Mouse (Mus musculus) layer of hippocampus, postnatal 25 days (tissue): ENCODE results near the gene Endog. TPM values are rescaled to one million over a fixed set of nuclear protein-coding genes. Genes with fewer than 3 reads are reported as not detected.
"Not testable (repeated sequence)": the region's sequence is repeated elsewhere in the genome, so short reads cannot be mapped to it uniquely, and the experiment has no call there.

Experiments
- DNase-seq, 2 experiments: peaks; one replicate each; pipeline ENCODE4 v3.0.0; 2022; ENCODE audit warnings: mixed read lengths in 2 of 2, low spot score in 1 of 2; ENCODE audit errors: extremely low spot score in 1 of 2
- total RNA-seq, 2 experiments: library from RNA; stranded (reverse); gene quantifications; 2 replicates each; pipeline ENCODE4 v1.2.3; 2021

Endog gene
- total RNA-seq, 2 experiments from 2014 or later, result 22.7 to 25.0 TPM

- DNase-seq, result no peak
Observed at GRCm38 (mm10) chr2:30164340-30164932, 6.9 kb upstream of the Endog start.

GRCm38 (mm10) chr2:30166677-30167076 lies 4.6 kb upstream of the Endog start:
- no peak for DNase-seq

DNA sequence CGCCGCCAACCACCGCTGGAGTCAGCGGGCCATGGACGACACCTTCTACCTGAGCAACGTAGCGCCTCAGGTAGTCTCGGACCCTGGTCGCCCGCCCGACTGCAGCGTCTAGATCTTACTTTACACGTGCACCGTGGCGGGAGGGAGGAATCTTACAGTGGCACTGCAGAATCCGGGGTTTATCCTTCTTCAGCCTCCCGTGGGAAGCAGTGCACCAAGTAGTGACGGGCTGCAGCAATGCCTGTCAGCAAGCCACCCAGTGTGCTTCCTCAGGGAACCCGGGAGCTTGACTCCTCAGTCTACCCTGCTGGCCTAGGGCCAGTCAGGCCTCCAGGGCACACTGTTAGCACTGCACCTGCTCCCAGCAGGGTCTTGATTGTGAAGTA lies 697 bp downstream of the Endog start:
- DNase-seq, result peak in 1 of 2 experiments; percentile 16

DNA sequence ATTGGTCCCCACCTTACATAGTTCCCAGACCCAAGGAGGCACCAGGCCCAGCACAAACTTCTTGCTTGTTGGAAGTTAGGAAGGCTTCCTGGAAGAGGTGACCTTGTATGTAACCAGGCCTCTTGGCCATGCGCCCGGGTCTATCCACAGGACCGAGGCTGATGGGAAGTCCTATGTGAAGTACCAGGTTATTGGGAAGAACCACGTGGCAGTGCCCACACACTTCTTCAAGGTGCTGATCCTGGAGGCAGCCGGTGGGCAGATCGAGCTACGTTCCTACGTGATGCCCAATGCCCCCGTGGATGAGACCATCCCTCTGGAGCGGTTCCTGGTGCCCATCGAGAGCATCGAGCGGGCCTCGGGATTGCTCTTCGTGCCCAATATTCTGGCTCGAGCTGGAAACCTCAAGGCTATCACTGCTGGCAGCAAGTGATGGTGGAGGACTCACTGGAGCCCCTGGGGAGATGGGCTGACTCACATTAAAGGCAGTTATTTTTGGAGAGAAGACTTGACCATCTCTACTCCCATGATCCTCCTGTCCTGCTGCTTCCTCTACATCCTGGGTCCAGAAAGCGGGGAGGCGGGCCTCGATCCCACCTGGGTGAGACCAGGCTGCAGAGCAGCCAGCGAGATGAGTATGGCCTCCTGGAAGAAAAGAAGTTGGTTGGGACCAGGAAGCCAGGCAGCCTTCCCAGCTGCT lies 2.4 kb downstream of the Endog start:
- no peak for DNase-seq

- DNase-seq, result no peak
Observed at GRCm38 (mm10) chr2:30175897-30176296, 4.6 kb downstream of the Endog start.

DNA sequence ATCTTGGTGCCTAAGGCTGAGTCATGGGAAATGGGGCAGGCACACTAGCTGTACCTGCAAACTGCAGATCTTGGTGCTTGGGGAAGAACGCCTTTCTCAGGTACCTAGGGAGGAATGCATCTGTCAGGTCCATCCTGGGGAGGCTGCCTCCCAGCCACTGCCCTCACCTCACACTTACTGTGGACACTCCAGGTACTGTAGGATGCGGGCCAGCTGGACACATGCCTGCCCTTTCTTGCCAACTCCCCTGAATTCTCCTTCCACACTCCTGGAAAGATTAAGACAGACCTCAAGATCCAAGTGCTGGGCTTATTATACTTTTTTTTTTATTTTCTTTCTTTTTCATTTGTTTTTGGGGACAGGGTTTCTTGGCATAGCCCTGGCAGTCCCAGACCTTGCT lies 5.3 kb downstream of the Endog start:
- no peak for DNase-seq

- DNase-seq, result peak; percentile 82 to 85
Observed at GRCm38 (mm10) chr2:30177700-30178675, 6.7 kb downstream of the Endog start, which contains the start of gene Spout1. Spout1 (minus strand) TSS chr2:30178459.

DNA sequence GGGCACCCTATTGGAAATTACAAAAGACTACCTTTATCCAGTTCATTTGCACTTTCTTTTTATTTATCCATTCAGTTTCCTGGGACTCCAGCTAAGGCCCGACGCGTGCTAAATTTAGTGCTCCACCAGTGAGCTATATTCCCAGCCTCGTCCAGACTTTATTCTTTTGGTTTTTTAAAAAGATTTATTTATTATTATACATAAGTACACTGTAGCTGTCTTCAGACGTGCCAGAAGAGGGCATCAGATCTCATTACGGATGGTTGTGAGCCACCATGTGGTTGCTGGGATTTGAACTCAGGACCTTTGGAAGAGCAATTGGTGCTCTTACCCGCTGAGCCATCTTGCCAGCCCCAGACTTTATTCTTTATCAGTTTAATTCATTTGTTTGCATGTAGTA lies 7.4 kb downstream of the Endog start:
- not testable (repeated sequence) for DNase-seq

GRCm38 (mm10) chr2:30182424-30182823 lies 11.1 kb downstream of the Endog start:
- no peak for DNase-seq

- no peak for DNase-seq
Observed at GRCm38 (mm10) chr2:30183721-30184120, 12.4 kb downstream of the Endog start.

DNA sequence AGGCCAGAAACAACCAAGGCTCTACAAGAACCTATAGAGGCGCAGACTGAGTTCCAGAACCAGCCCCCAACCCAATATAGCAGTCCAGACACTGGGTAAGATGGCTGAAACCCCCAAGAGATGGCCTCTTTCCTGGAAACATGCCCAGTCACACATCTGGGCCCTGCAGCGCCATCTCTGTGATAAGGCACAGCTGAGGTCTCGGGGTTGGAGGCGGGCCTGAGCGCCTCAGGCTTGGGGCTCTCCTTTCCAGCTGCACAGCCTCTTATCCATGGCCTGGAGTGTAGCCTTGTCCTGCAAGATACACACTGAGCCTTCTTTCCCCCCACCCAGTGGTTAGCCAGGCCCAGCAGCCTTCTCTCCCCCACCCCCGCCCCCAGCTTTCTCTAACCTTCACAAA lies 14.0 kb downstream of the Endog start:
- no peak for DNase-seq

DNA sequence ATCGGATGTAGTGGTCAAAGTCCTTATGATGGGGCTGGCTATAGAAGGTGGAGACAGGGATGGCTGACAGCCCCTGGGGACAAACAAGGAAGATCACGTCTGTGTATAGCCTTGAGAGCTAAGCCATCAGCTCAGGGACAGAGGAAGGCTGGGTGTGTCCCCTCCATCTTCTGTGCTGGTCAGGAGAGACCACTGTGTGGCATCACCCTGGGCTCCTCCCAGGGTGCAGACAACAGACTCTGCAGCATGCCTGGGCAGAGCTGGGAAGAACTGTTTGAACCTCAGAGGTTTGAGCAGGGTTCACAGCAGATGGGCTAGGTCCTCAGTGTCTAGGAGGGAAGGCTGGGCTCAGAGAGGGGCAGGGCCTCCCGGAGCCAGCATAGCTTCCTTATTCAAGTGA lies 14.4 kb downstream of the Endog start:
- DNase-seq, result no peak

DNA sequence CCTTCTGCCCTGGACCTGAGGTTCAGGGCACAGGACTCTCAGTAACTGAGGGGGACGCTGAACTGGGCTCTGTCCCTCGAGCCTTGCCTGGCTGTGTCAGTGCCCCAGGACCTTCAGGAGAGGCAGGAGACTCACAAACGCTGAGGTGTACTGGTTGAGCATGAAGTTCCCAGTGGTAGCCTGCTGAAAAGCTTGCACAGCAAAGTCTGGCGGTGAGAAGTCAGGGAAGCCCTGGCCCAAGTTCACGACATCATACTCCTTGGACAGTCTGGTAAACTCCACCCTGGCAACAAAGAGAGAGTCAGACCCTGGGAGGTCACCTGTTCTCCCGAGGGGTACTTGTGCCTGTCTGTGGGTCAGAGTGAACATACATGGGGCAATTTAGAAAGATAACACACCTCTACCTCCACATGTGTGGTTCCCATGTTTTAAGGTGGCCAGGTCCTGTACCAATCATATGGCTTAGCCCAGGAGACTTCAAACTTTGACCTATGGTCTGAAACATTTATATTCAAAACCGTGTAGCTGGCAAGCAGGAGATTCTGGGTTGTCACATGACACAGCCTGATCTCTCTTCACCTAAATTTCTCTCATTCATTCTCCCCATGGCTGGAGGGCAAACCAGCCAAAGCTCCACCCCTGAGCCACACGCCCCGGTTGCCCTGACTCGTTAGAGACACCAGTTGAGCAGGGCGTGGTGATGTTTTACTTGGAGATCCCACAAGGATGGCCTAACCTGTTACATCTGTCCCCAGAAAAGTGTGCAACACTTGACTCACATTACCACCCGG lies 20.7 kb downstream of the Endog start:
- no peak for DNase-seq

DNA sequence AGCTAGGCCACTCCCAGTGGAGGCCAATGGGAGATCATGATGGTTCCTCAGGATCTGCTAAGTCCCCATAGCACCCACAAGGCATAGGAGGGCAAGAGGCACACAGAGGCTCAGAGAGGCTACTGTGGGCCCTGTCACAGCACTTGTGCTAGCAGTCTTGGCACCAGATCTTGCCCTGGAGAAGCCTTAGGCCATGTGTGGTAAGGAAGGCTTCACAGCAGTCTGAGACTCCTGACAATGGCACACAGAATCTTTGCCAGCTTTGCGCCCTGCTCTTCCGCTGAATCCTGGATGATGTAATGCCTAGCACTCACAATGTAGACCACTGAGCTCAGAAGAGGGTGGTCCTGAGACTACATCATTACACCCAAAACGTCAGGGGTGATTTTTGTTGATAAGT lies 23.4 kb downstream of the Endog start:
- DNase-seq, result no peak

GRCm38 (mm10) chr2:30198021-30198420 lies 26.7 kb downstream of the Endog start:
- DNase-seq, result no peak

DNA sequence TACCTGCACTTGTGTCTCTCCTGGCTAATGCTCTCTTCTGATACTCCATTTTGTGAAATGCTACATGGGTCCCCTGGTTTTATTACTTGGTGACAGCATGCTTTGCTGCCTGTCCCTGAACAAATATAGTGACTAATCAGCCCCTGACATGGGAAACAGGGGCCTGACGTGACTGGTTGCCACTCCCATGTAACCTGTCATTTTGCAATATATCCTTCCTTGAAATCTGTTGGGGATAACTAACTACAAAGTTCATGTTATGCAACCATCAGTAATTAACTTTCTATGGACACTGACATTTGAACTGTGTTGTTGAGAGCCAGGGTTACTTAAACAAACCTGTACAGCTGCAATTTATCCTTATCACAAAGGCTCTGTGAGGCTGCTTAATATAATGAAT lies 28.7 kb downstream of the Endog start:
- DNase-seq, result no peak

DNA sequence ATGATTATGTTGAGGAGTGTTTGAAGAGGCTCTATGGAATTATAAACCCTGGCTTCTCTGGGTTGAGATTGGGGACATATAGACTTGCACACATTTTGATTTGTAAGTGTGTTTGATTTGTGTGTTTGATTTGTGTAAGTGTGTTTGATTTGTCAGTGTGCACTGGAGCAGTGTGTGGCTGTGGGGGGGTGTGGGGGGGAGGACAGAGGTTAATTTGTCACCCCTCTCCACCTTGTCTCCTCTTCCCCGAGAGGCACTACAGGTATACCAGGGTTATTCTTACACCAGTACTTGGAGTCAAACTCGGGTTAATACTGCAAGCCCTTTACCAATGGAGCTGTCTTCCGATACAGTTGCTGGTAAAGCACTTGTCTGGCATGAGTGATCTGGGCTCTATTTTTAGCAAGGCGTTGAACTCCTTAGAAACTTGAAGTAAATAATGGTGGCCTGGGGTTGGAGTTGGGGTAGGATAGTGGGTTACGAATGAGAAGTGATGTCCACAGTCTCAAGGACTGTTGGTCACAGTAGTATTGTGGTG lies 29.2 kb downstream of the Endog start:
- DNase-seq, result no peak

DNA sequence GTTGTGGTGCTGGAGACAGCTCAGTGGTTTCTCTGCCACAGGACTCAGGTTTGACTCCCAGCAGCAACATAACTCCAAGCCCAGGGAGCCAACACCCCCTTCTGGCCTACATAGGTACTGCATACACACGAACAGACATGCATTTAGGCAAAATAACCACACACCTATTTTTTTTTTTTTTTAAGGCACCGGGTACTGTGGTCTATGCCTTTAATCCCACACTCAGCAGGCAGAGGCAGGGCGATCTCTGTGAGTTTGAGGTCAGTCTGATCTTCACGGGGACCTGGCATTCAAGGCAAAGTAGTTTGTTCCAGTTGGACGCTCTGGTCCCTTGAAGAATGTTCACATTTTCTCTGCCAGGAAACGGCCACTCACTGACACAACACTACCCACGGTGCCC lies 32.1 kb downstream of the Endog start:
- DNase-seq, result peak in 1 of 2 experiments; percentile 6

GRCm38 (mm10) chr2:30205255-30205628 lies 33.9 kb downstream of the Endog start:
- peak in 1 of 2 experiments; percentile 20 for DNase-seq
